In the genomic region with DNA sequence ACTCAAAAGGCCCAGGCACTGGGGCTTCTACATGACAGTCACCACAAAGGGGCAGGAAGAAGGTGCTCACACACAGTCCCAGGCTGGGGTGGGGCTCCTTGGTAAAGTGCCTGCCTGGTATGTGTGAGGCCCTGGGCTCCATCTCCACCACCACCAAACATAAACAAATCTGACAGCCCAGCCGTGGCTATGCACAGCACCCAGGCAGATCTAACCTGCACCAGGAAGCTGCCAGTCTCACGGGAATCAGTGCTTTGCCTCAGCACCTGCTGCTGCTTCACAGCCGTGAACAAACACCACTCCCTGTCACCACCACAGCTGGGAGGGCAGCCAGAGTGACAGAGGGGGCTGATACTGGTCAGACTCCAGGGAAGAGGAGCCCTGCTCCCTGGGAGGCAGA, we compare ENCODE assay signal across 14 mouse cellular contexts. TPM values are rescaled to one million over a fixed set of nuclear protein-coding genes. Genes with fewer than 3 reads are reported as not detected.
DNase-seq lines count a peak whose midpoint lies in the region; ATAC-seq and TF ChIP-seq lines count a peak whose summit lies in the region.
"Had no signal": no experiment of that assay in that cellular context is flagged by ENCODE, and none has a peak within 500 bp of the region (broad histone marks: within the 10 kb centered on the region; RNA-seq: fewer than 3 reads in every experiment).

No protein-coding gene starts in this region.

- H3K4me3 ChIP-seq in intestine, embryonic 14.5 days (ENCODE audit: low read depth, low read length) = no peak overlapping the region
- H3K4me3 ChIP-seq in intestine, embryonic 15.5 days (replicated peaks) = no peak overlapping the region
- no peak overlapping the region for H3K4me3 ChIP-seq in C2C12 (ENCODE audit: insufficient read depth, poor library complexity, severe bottlenecking)
- H3K4me3 ChIP-seq: heart, embryonic 10.5 days; layer of hippocampus, adult 2 months; liver, embryonic 13.5 days; megakaryocyte, embryonic 14.5 days had no signal

- H3K36me3 ChIP-seq in intestine, embryonic 14.5 days (ENCODE audit: control insufficient read depth, insufficient read depth, low read length) = peaks cover 30% of the 10 kb centered on the region
- 0 out of 2 replicates have a peak, but pooled peaks cover 2% of the 10 kb centered on the region for H3K36me3 ChIP-seq in intestine, embryonic 15.5 days
- H3K36me3 ChIP-seq in C2C12 (ENCODE audit: control insufficient read depth, insufficient read depth) = no peaks in the 10 kb centered on the region

- H3K79me3 ChIP-seq in C2C12 (ENCODE audit: low read depth) = no peaks in the 10 kb centered on the region

- no peak for TF ChIP-seq CTCF in C2C12 (IDR thresholded peaks at IDR 0.05; ENCODE audit: control insufficient read depth, insufficient read depth, insufficient read length)

- no peak for DNase-seq in intestine, embryonic 14.5 days (ENCODE audit: low spot score)
- DNase-seq in induced T-regulatory cell, adult 2 months (ENCODE audit: low read depth) = peak; percentile 22
- DNase-seq in spleen, postnatal 4 days (ENCODE audit: low spot score in 2 of 2) = peak; percentile 68 to 78
- no peak for DNase-seq in kidney, adult 18-20 months
- no peak for DNase-seq in ovary, postnatal 10 days (ENCODE audit: low spot score)
- DNase-seq: adrenal gland, postnatal 36 days; kidney, adult 11 months; liver, embryonic 13.5 days had no signal

- WGBS in intestine, embryonic 14.5 days = 32% methylated on average over 3 of the region's 3 CpGs
- 27% methylated on average over 3 of the region's 3 CpGs for WGBS in intestine, embryonic 15.5 days

- no peak overlapping the region for H3K4me2 ChIP-seq in intestine, embryonic 14.5 days (ENCODE audit: low read length)
- no peak overlapping the region for H3K4me2 ChIP-seq in intestine, embryonic 15.5 days (replicated peaks)
- H3K4me2 ChIP-seq: liver, embryonic 13.5 days had no signal

- no peak overlapping the region for H3K27ac ChIP-seq in intestine, embryonic 14.5 days (ENCODE audit: low read depth)
- H3K27ac ChIP-seq in intestine, embryonic 15.5 days = no peak overlapping the region
- H3K27ac ChIP-seq: heart, embryonic 10.5 days; layer of hippocampus, adult 2 months; liver, embryonic 13.5 days had no signal

- no peaks in the 10 kb centered on the region for H3K9me3 ChIP-seq in intestine, embryonic 14.5 days (ENCODE audit: control insufficient read depth, low read length)
- no peaks in the 10 kb centered on the region for H3K9me3 ChIP-seq in intestine, embryonic 15.5 days
- H3K9me3 ChIP-seq: heart, embryonic 10.5 days; liver, embryonic 13.5 days; megakaryocyte, embryonic 14.5 days had no signal

- ATAC-seq in intestine, embryonic 14.5 days (replicated peaks; ENCODE audit: low FRiP score, low TSS enrichment, low read depth) = no peak
- no peak for ATAC-seq in intestine, embryonic 15.5 days
- no peak for ATAC-seq in activated CD4-positive, CD25-positive, alpha-beta regulatory T cell, adult 4 months

- 0 out of 2 replicates have a peak overlapping the region, but pooled peaks have one; percentile 10 for H3K9ac ChIP-seq in intestine, embryonic 14.5 days (ENCODE audit: low read length)
- H3K9ac ChIP-seq in intestine, embryonic 15.5 days = no peak overlapping the region
- H3K9ac ChIP-seq: liver, embryonic 13.5 days had no signal

- no peak overlapping the region for H3ac ChIP-seq in C2C12 (ENCODE audit: control insufficient read depth, insufficient read length, low read depth)

- no peaks in the 10 kb centered on the region for H3K27me3 ChIP-seq in intestine, embryonic 14.5 days (replicated peaks; ENCODE audit: control insufficient read depth, insufficient read depth, low read length)
- H3K27me3 ChIP-seq in intestine, embryonic 15.5 days (replicated peaks) = no peaks in the 10 kb centered on the region
- H3K27me3 ChIP-seq in C2C12 (ENCODE audit: control insufficient read depth, insufficient read depth, insufficient read length) = no peaks in the 10 kb centered on the region
- H3K27me3 ChIP-seq: liver, embryonic 13.5 days had no signal

- no peaks in the 10 kb centered on the region for H3K4me1 ChIP-seq in intestine, embryonic 14.5 days (replicated peaks; ENCODE audit: control insufficient read depth, insufficient read depth, low read length)
- H3K4me1 ChIP-seq in intestine, embryonic 15.5 days (replicated peaks) = no peaks in the 10 kb centered on the region
- H3K4me1 ChIP-seq: liver, embryonic 13.5 days had no signal

- no peaks in the 10 kb centered on the region for H3K79me2 ChIP-seq in C2C12 (ENCODE audit: control insufficient read depth, insufficient read depth)

TF ChIP-seq in C2C12, 6 proteins besides CTCF, POLR2A, EP300 and RAD21:
- TF ChIP-seq MYOD1 (IDR thresholded peaks at IDR 0.05; ENCODE audit: control insufficient read depth, insufficient read length, low read depth) (peak; percentile 87), CEBPB (IDR thresholded peaks at IDR 0.05; ENCODE audit: low read depth) (no peak)
TF ChIP-seq in C2C12: peak in this region for 1.

RNA-seq across cellular contexts. Expression of gene B3gnt8, which starts 9.9 kb away (rescaled TPM):
- polyA plus RNA-seq in intestine, embryonic 14.5 days (2014; fragmentation: Nextera tagmentation; extraction: Ambion mirVana) = 3.9 and 5.4 TPM in 2 replicates
- 7.1 and 8.6 TPM in 2 replicates for polyA plus RNA-seq in intestine, embryonic 15.5 days (2015; fragmentation: Nextera tagmentation; extraction: Ambion mirVana)
- polyA plus RNA-seq in C2C12 (2012; fragmentation: generic; extraction: Trizol) = 0.96 TPM
- polyA plus RNA-seq in activated CD4-positive, CD25-positive, alpha-beta regulatory T cell, adult 4 months (2017; shearing (Covaris generic)) = under 1 TPM; 0.21 to 0.79 TPM

RNA-seq across cellular contexts. Expression of gene Dmac2, which starts 17.2 kb away (rescaled TPM):
- polyA plus RNA-seq in intestine, embryonic 14.5 days (2014; fragmentation: Nextera tagmentation; extraction: Ambion mirVana) = 40.9 and 43.4 TPM in 2 replicates
- polyA plus RNA-seq in intestine, embryonic 15.5 days (2015; fragmentation: Nextera tagmentation; extraction: Ambion mirVana) = 38.4 and 43.4 TPM in 2 replicates
- 12.2 TPM for polyA plus RNA-seq in C2C12 (2012; fragmentation: generic; extraction: Trizol)
- polyA plus RNA-seq in activated CD4-positive, CD25-positive, alpha-beta regulatory T cell, adult 4 months (2017; shearing (Covaris generic)) = 10 to 100 TPM; 36.4 to 42.7 TPM

RNA-seq across cellular contexts. Expression of gene Erich4, which starts 20.7 kb away (rescaled TPM):
- 0.60 and 1.1 TPM in 2 replicates for polyA plus RNA-seq in intestine, embryonic 14.5 days (2014; fragmentation: Nextera tagmentation; extraction: Ambion mirVana)
- polyA plus RNA-seq in intestine, embryonic 15.5 days (2015; fragmentation: Nextera tagmentation; extraction: Ambion mirVana) = 13.3 and 19.0 TPM in 2 replicates
- polyA plus RNA-seq in C2C12 (2012; fragmentation: generic; extraction: Trizol) = not detected
- polyA plus RNA-seq in activated CD4-positive, CD25-positive, alpha-beta regulatory T cell, adult 4 months (2017; shearing (Covaris generic)) = not detected
- polyA plus RNA-seq: heart, embryonic 10.5 days had no signal

RNA-seq across cellular contexts. Expression of gene Bckdha, which starts 22.4 kb away (rescaled TPM):
- 44.1 and 48.7 TPM in 2 replicates for polyA plus RNA-seq in intestine, embryonic 14.5 days (2014; fragmentation: Nextera tagmentation; extraction: Ambion mirVana)
- polyA plus RNA-seq in intestine, embryonic 15.5 days (2015; fragmentation: Nextera tagmentation; extraction: Ambion mirVana) = 44.7 and 49.2 TPM in 2 replicates
- 21.3 TPM for polyA plus RNA-seq in C2C12 (2012; fragmentation: generic; extraction: Trizol)
- polyA plus RNA-seq in activated CD4-positive, CD25-positive, alpha-beta regulatory T cell, adult 4 months (2017; shearing (Covaris generic)) = 10 to 100 TPM; 15.3 to 15.8 TPM

RNA-seq across cellular contexts. Expression of gene Exosc5, which starts 22.6 kb away (rescaled TPM):
- 93.8 and 98.4 TPM in 2 replicates for polyA plus RNA-seq in intestine, embryonic 14.5 days (2014; fragmentation: Nextera tagmentation; extraction: Ambion mirVana)
- 80.5 and 87.7 TPM in 2 replicates for polyA plus RNA-seq in intestine, embryonic 15.5 days (2015; fragmentation: Nextera tagmentation; extraction: Ambion mirVana)
- 53.2 TPM for polyA plus RNA-seq in C2C12 (2012; fragmentation: generic; extraction: Trizol)
- polyA plus RNA-seq in activated CD4-positive, CD25-positive, alpha-beta regulatory T cell, adult 4 months (2017; shearing (Covaris generic)) = 100 to 1,000 TPM in 1 of 2 experiments, 10 to 100 TPM in 1; 94.5 to 110 TPM

Comparison
In these comparisons a context has a peak if more than half of its experiments do, and no peak if none do; other contexts are left out.
1. DNase-seq: peak in induced T-regulatory cell, adult 2 months (single experiment) and spleen, postnatal 4 days (2 of 2); none in intestine, embryonic 14.5 days (single experiment), kidney, adult 18-20 months (single experiment) and ovary, postnatal 10 days (single experiment).